Mouse (Mus musculus): ENCODE data around the gene Mthfs.

DNA sequence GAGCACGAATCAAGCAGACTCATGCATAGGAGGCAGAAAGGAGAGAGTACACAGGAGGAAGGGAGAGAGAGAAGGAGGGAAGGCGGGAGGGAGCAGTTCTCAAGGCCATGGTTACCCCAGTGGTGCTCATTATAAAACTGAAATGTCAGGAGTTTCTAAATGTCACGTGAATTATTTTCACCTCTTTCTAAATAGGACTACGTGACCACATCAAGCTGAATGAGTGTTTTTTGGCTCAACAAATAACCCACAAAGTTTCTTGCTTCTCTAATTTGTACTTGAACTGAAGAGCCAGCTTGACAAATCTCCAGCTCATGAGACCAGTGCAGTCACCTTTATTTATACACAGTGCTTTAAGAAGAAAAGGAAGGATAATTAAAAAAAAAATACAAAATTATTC lies 56.6 kb downstream of the Mthfs start:
- no peak for TF ChIP-seq CTCF (IDR thresholded peaks at IDR 0.05; ENCODE audit: control insufficient read depth, insufficient read depth, insufficient replicate concordance, low read depth, low read length)
- no peak for TF ChIP-seq POLR2A (IDR thresholded peaks at IDR 0.05; ENCODE audit: control insufficient read depth, low read depth, low read length)

Data from testis, adult 2 months (tissue).